Mouse (Mus musculus) lung, adult 2 months (tissue): ENCODE data around the gene Anks3. TPM values are rescaled to one million over a fixed set of nuclear protein-coding genes. Genes with fewer than 3 reads are reported as not detected.

Experiments
- DNase-seq: peaks from one replicate; pipeline ENCODE4 v3.0.0; 2022
- H3K4me1 ChIP-seq: fragments of 200-500 bp; 2 replicates; pipeline ENCODE4 v1.6.1; 2011; ENCODE audit warnings: low read length; ENCODE audit not compliant: control insufficient read depth, insufficient read depth
- H3K4me3 ChIP-seq: fragments of 200-500 bp; replicated peaks from 2 replicates; pipeline ENCODE3; 2011; ENCODE audit warnings: low read depth, mild to moderate bottlenecking, control low read depth, low read length; ENCODE audit errors: extremely low read depth
- CTCF ChIP-seq: fragments of 200-500 bp; IDR thresholded peaks from 2 replicates; pipeline ENCODE4 v1.5.1; 2011; ENCODE audit warnings: mild to moderate bottlenecking, low read length, control low read depth; ENCODE audit not compliant: insufficient read depth
- POLR2A ChIP-seq: fragments of 200-500 bp; IDR thresholded peaks from 2 replicates; pipeline ENCODE4 v1.6.1; 2011; ENCODE audit warnings: low read depth, mild to moderate bottlenecking, control low read depth, low read length, borderline replicate concordance; ENCODE audit errors: extremely low read depth
- WGBS: fragments of 180-500 bp; shearing (Covaris S2); methylation state at CpG from one replicate; pipeline ENCODE4 v1.1.7; 2018; 5-methylcytosine and 5-hydroxymethylcytosine counted together
- polyA plus RNA-seq: library from polyadenylated mRNA; depleted of rRNA; stranded (reverse); fragments of >200 nt; gene quantifications from 2 replicates; pipeline ENCODE4 v1.2.3, GENCODE M21; 2012

Anks3 gene
- polyA plus RNA-seq, 1 experiment: 58.6 TPM

DNA sequence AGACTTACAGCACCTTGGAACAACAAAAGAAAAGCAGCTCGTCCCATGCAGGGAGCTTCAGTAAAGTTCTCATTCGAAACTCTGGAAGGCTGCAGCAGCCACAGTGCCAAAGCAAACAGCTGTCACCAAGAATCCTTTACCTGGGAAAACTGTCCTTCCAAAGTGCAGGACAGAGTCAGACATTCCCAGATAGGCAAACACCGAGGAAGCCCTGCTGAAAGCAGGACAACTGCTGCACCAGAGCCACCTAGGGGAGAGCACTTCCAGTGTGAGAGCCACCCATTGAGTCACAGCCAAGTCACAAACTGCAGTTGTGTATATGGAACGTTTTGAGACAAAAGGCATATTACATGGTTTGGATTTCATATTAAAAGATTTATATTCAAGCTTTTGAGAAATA, 18.6 kb downstream of the Anks3 start:
- 70% methylated on average over 4 of the region's 4 CpGs for WGBS
- no peaks in the 10 kb centered on the region for H3K4me1 ChIP-seq

DNA sequence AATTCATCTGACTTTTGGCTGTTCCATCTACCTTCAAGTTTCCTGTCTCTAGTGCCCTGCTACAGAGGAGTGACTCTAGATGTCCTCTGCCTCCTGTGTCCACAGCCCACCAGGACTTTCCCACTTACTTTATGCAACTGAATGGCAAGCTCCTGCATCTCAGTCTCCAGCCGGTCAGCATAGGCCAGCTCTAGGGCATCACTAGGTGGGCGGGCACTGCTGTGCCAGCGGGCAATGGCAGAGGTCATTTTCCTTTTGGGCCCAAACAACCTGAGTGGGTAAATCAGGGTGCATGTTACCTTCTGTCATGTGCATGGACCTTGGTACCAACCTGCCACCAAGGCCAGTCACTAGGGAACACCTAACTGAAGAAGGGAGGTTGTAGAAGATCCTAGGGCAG, 20.6 kb downstream of the Anks3 start:
- Histone ChIP-seq H3K4me1 (0 out of 2 replicates have a peak, but pooled peaks cover 2% of the 10 kb centered on the region), H3K4me3 (no peak overlapping the region)
- no peak for TF ChIP-seq POLR2A
- no peak for TF ChIP-seq CTCF
- DNase-seq: no peak
- 96% methylated on average over 3 of the region's 3 CpGs for WGBS

More for the DNA sequence above, 18.6 kb downstream of the Anks3 start:
- H3K4me3 ChIP-seq: no peak overlapping the region
- TF ChIP-seq POLR2A (no peak), CTCF (no peak)
- no peak for DNase-seq

DNA sequence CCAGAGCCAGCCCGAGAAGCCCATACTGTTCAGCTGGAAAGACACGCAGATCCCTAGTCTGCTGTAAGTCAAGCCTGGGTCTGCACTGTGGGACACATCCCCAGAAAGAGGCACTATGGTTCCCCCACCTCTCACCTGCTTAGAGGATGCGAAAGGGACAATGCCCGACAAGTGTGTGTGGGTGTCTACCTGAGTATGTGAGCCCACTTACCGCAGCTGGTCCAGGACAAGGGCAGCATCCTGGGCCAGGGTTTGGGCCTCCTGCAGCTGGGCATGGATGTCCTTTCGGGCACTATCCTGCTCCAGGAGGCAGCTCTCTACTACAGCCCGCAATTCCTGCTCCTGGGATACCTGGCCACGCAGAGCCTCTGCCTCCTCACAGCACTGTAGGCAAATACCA, 21.1 kb downstream of the Anks3 start:
- WGBS: 94% methylated on average over 8 of the region's 8 CpGs
- Histone ChIP-seq H3K4me1 (0 out of 2 replicates have a peak, but pooled peaks cover 2% of the 10 kb centered on the region), H3K4me3 (no peak overlapping the region)
- no peak for DNase-seq
- TF ChIP-seq CTCF: no peak
- TF ChIP-seq POLR2A: no peak

DNA sequence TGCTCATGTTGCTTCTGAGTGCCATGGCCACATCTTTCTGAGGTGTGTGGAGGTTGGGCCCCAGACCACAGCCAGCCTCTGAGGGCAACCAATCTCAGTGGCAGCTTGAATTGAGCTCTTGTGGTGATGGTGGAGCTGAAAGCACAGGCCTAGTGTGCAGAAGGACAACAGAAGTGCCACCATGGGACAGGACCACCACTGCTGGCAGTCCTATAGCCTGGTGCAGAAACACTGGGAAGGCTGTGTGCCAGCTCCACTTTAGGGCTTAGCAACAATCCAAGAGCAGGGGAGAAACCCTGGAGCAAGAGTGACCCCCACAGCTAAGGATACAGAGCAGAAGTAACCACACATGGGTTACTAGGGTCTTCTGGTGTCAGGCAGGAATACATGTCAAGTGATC, 23.0 kb downstream of the Anks3 start:
- no peak for TF ChIP-seq POLR2A
- TF ChIP-seq CTCF: no peak
- Histone ChIP-seq H3K4me1 (0 out of 2 replicates have a peak, but pooled peaks cover 2% of the 10 kb centered on the region), H3K4me3 (no peak overlapping the region)
- no peak for DNase-seq

DNA sequence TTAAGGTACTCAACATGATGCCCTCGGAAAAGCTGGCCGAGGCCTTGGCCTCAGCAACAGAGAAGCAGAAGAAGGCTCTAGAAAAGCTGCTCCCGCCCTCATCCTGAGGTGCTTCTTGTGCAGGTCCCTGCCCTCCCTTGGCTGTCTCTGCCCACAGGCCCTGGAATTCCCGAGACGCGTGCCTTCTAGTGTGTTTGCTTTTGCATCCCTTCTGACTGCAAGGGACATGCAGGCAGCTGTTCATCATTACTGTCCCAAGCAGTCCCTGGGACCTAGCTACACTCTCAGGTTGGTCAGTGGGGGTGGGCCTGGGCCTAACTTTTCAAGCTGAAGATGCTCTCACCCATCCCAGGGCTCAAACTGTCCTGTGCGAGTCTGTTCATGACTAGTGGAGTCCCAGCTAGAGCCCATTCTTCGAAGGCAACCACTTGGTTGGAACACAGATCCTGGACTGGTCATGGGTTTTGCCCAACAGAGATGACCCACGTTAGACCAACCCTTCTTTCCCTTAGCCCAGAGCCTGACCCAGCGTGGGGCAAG, 23.6 kb downstream of the Anks3 start:
- H3K4me3 ChIP-seq: no peak overlapping the region
- TF ChIP-seq POLR2A: no peak
- no peak for TF ChIP-seq CTCF
- H3K4me1 ChIP-seq: peaks cover 4% of the 10 kb centered on the region; the same call in 1 of the 2 replicates
- DNase-seq: no peak
- 71% methylated on average over 10 of the region's 10 CpGs for WGBS

DNA sequence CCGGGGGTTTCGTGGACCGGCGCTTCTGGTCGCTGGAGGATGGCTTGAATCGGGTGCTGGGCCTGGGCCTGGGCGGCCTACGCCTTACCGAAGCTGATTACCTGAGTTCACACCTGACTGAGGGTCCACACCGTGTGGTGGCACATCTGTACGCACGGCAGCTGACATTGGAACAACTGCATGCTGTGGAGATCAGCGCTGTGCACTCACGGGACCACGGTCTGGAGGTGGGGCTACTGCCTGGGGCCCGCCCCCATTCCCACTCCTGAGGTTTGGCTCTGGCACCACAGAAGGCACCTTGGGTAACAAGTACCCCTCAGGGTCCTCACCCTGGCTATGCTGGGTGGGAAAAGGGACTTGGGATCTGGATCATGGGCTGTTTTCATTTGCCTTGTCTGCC, 24.6 kb downstream of the Anks3 start:
- peaks cover 4% of the 10 kb centered on the region; the same call in 1 of the 2 replicates for H3K4me1 ChIP-seq
- peak; percentile 55 for DNase-seq
- WGBS: 2% methylated on average over 16 of the region's 16 CpGs
- TF ChIP-seq POLR2A: peak; percentile 49; the same call in 1 of the 2 replicates
- TF ChIP-seq CTCF: no peak
- H3K4me3 ChIP-seq: peak overlapping the region; percentile 92

DNA sequence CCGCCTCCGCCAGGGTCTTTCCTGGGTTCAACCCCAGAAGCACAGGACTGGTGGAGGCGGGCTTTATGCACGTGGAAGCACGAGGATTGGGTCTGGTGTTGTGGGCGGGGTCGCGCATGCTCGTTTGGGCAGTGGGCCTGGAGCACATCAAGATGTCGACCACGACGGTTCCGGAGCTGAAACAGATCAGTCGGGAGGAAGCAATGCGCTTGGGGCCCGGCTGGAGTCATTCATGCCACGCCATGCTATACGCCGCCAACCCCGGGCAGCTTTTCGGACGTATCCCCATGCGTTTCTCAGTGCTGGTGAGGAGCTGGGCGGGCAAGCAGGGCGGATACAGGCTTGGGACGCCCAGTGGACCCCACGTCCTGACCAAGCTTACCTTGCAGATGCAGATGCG, 25.0 kb downstream of the Anks3 start:
- peak; percentile 94 for DNase-seq
- WGBS: under 1% methylated on average over 28 of the region's 28 CpGs
- Histone ChIP-seq H3K4me1 (peaks cover 4% of the 10 kb centered on the region; the same call in 1 of the 2 replicates), H3K4me3 (peak overlapping the region; percentile 92)
- TF ChIP-seq POLR2A: peak; percentile 94; the same call in 1 of the 2 replicates
- TF ChIP-seq CTCF: no peak

DNA sequence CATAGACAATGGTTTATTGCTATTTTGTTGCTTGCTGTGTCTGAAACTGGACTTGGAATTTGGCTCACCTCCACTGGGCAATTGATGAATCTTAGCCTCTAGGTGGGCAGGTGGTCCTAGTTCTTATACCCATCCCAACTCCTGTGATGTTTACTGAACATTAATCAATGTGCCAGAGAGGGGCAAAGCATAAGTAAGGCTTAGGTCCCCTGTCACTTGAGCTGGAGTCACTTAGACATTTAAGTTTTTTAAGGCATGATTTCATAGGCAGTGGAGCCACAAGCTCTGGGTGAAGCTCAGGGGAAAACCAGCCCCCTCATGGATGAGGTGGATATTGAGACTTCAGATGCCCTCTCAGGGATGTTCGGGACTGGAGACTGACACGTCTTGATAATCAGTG, 25.5 kb downstream of the Anks3 start, which contains the start of gene Nudt16l1:
Gene Nudt16l1, plus strand, starts transcription at position 301 of the 400 bp plus-strand sequence.
- Histone ChIP-seq H3K4me1 (peaks cover 4% of the 10 kb centered on the region; the same call in 1 of the 2 replicates), H3K4me3 (peak within 1 kb of the TSS; percentile 92)
- no peak for DNase-seq
- WGBS: 2% methylated on average over 2 of the region's 2 CpGs
- TF ChIP-seq POLR2A: no peak
- TF ChIP-seq CTCF: no peak

DNA sequence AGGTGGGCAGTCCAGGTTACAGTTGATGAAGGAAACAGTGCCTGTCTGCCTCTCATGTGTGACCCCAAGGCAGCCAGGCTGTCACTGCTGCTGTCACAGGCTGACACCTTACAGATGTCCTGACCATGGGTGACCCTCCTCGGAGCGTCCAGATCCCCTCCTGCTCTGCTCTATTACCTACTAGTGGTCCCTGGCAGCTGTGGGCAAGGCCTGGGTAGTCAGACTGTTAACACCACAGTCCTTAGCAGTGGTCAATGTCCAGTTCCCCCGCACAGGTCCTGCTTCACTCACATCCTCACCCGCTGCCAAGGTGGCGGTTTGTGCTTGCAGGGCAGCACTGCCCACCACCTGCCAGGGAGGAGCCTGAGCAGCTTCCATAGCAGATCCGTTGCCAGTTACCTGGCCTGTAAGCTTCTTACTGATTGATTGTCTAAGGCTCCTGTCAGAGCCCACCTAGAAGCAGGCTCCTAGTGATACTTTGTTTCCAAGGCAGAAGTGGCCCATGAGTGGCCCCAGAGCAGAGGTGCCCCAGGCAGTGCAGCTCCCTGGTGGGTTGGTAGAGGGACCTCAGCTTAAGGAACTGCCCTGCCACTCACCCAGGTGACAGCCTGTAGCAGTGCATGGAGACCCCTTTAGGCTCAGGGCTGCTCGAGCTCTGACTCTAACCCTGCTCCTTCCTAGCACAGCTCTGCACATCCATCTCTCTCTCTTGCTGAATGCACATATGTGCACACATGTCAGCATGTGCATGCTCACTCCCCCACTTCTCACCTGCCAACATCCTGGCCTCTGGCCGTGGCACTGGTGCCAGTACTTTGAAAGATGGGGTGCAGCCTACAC, 26.4 kb downstream of the Anks3 start:
- no peak for DNase-seq
- no peak for TF ChIP-seq CTCF
- TF ChIP-seq POLR2A: no peak
- Histone ChIP-seq H3K4me3 (no peak overlapping the region), H3K4me1 (peaks cover 4% of the 10 kb centered on the region; the same call in 1 of the 2 replicates)
- 90% methylated on average over 8 of the region's 8 CpGs for WGBS

DNA sequence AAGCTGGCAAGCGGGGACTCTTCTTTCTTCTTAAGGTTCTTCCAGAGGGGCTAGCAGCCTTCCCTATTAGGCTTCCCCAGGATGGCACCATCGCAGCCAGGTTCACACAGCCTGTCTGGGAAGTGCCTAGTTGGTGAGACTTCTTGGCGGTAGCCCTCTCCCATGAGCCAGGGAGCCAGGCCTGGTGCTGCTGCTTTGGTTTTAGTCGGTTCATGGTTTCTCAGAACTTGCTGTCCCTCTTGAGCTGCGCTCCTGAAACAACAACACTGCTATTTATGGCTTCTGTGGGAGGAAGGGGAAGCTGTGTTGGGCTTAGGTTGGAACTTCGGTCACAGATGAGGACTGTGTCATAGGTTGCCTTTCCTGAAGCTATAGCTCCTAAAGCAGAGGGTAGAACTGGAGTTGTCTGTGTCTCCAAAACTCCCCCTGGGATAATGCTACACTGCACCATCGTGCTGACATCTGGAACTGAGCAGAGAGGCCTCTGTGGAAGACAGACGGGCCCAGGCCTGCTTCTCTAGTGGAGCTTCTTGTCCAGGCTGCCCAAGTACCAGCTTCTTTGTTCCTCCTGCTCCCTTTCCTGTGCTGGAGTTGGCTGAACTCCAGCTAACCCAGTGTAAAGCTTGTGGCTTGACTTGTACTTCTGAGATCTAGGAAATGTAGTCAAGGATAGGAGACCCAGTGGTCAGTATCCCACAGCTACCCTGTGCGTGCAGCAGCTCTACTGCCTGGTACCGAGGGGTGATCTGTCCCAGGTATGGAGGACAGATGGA, 27.9 kb downstream of the Anks3 start:
- DNase-seq: no peak
- Histone ChIP-seq H3K4me1 (peaks cover 4% of the 10 kb centered on the region; the same call in 1 of the 2 replicates), H3K4me3 (no peak overlapping the region)
- 59% methylated on average over 10 of the region's 10 CpGs for WGBS
- TF ChIP-seq POLR2A: no peak
- TF ChIP-seq CTCF: no peak
